Mouse (Mus musculus) liver, adult 2 months (tissue): Measurements from ENCODE around the gene Tmem254c. TPM values are rescaled to one million over a fixed set of nuclear protein-coding genes. Genes with fewer than 3 reads are reported as not detected.
"Not testable (repeated sequence)": the region's sequence is repeated elsewhere in the genome, so short reads cannot be mapped to it uniquely, and the experiment has no call there.

Source experiments
- DNase-seq: peaks from one replicate; pipeline ENCODE4 v3.0.0-alpha.2; 2011; ENCODE audit warnings: low read depth, low spot score; ENCODE audit errors: extremely low read depth
- H3K27ac ChIP-seq: fragments of 200-500 bp; replicated peaks from 2 replicates; pipeline ENCODE4 v1.5.1; 2012; ENCODE audit warnings: low read depth, mild to moderate bottlenecking, control low read depth, inconsistent platforms, low read length; ENCODE audit not compliant: insufficient read depth
- H3K27me3 ChIP-seq: fragments of 200-500 bp; 2 replicates; pipeline ENCODE4 v1.6.1; 2012; ENCODE audit warnings: mild to moderate bottlenecking, moderate library complexity, low read length, inconsistent platforms; ENCODE audit not compliant: control insufficient read depth, insufficient read depth
- H3K36me3 ChIP-seq: fragments of 200-500 bp; 2 replicates; pipeline ENCODE4 v1.6.1; 2012; ENCODE audit warnings: low read length, inconsistent platforms; ENCODE audit not compliant: control insufficient read depth, insufficient read depth
- H3K4me1 ChIP-seq: fragments of 200-500 bp; 2 replicates; pipeline ENCODE4 v1.6.1; 2011; ENCODE audit warnings: low read length; ENCODE audit not compliant: control insufficient read depth, insufficient read depth
- H3K4me3 ChIP-seq: fragments of 200-500 bp; 2 replicates; pipeline ENCODE4 v1.5.1; 2011; ENCODE audit warnings: low read depth, mild to moderate bottlenecking, control low read depth, low read length, moderate library complexity; ENCODE audit not compliant: insufficient read depth
- H3K79me2 ChIP-seq: fragments of 200-500 bp; 2 replicates; pipeline ENCODE4 v1.6.1; 2012; ENCODE audit warnings: inconsistent platforms, mild to moderate bottlenecking, low read length, moderate library complexity; ENCODE audit not compliant: control insufficient read depth, insufficient read depth
- H3K9ac ChIP-seq: fragments of 200-500 bp; 2 replicates; pipeline ENCODE4 v1.6.1; 2012; ENCODE audit warnings: low read depth, mild to moderate bottlenecking, control low read depth, inconsistent platforms, low read length
- WGBS: fragments of 180-500 bp; shearing (Covaris S2); methylation state at CpG from one replicate; pipeline ENCODE4 v1.1.7; 2018; 5-methylcytosine and 5-hydroxymethylcytosine counted together
- polyA plus RNA-seq: library from polyadenylated mRNA; depleted of rRNA; stranded (reverse); fragments of >200 nt; gene quantifications from 2 replicates; pipeline ENCODE4 v1.2.3, GENCODE M21; 2012
- total RNA-seq: library from RNA; depleted of rRNA; stranded (reverse); fragments of >200 nt; gene quantifications from 2 replicates; pipeline ENCODE4 v1.2.3, GENCODE M21; 2014

Gene Tmem254c
- total and polyA plus RNA-seq, 2 experiments: 34.0 to 150 TPM

DNA sequence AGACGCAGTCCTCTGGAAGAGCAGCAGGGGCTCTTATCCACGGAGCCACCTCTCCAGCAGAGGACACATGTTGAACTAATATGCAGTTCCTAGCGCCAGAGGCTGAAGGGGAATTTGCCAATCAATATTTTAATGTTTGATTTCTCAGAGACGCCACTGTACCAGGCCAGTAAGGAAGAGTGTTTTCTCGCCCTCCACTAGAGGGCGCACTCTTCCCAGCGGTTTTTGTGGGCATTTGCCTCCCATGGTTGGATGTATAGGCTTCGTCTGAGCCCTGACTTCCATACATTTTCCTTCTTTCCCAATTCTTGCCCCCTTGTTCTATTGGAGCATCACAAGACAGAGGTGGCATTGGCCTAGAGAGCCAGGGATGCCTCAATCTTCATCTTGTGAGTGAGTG is 20.1 kb downstream of the Tmem254c start:
- not testable (repeated sequence) for H3K79me2 ChIP-seq, DNase-seq, H3K27me3 ChIP-seq, H3K27ac ChIP-seq, H3K36me3 ChIP-seq, H3K4me3 ChIP-seq, H3K4me1 ChIP-seq, H3K9ac ChIP-seq
- WGBS: no CpG with 5 or more reads among the region's 8 CpGs

DNA sequence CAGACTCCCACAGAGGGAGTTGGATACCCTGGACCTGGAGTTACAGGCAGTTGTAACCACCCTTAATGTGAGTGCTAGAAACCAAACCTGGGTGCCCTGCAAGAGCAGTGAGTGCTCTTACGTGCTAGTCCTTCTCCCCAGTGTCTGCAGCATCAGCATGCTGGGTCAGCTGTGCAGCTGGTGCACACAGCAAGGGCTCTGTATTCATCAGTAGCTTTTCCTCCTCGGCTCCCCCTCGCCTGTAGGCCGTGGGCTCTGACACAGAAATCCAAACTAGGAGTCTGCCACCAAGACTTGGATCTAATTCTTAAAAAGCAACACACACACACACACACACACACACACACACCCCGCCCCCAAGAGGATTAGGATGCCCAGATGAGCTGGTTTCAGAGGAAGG is 22.1 kb downstream of the Tmem254c start:
- no CpG with 5 or more reads among the region's 5 CpGs for WGBS
- H3K79me2 ChIP-seq, H3K9ac ChIP-seq, H3K4me3 ChIP-seq, DNase-seq, H3K27me3 ChIP-seq, H3K36me3 ChIP-seq, H3K4me1 ChIP-seq, H3K27ac ChIP-seq: not testable (repeated sequence)

DNA sequence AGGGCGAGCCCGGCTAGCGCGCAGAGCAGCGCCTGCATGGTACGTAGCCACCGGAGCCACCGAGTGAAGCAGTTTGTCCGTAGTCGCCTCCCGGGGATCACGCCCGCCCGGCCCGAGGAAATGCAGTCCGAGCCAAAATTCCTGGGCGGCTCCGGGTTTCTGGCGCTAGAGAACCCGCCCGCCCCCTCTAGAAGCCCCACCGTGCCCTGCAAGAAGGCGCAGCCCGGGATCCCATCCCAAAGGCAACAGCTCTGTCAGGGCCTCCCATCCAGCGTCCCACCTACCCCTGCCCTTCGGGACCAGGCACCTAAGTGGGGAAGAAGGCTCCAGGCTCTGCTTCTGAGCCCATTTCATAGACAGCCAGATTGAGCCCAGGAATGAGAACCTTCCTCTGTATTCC is 24.5 kb downstream of the Tmem254c start, which contains the start of gene Gm9780:
Gene Gm9780 (minus strand): TSS at position 101 of the 400 bp plus-strand sequence.
- DNase-seq, H3K36me3 ChIP-seq, H3K27me3 ChIP-seq, H3K27ac ChIP-seq, H3K79me2 ChIP-seq, H3K4me3 ChIP-seq, H3K4me1 ChIP-seq, H3K9ac ChIP-seq: not testable (repeated sequence)
- WGBS: no CpG with 5 or more reads among the region's 26 CpGs

DNA sequence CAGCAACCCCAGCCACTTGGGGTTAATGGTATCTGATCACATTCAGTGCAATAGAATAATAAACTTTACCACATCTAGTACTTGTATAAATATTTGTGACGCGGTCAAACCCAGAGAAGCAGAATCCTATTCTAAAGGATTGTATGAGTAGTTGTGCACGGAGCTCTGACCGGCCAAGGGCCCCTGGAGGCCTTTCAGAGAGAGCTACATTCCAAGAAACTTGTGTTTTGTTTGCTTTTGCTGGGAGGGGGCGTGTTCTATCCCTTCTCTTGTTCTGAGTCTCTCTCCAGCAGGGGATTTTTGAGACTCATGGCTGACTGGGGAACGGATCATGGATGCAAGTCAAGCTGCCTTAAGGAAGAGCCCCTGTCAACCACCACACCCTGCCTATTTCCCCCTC is 31.7 kb downstream of the Tmem254c start:
- H3K4me1 ChIP-seq, H3K79me2 ChIP-seq, H3K9ac ChIP-seq, H3K27ac ChIP-seq, H3K4me3 ChIP-seq, DNase-seq, H3K27me3 ChIP-seq, H3K36me3 ChIP-seq: not testable (repeated sequence)
- no CpG with 5 or more reads among the region's 6 CpGs for WGBS

DNA sequence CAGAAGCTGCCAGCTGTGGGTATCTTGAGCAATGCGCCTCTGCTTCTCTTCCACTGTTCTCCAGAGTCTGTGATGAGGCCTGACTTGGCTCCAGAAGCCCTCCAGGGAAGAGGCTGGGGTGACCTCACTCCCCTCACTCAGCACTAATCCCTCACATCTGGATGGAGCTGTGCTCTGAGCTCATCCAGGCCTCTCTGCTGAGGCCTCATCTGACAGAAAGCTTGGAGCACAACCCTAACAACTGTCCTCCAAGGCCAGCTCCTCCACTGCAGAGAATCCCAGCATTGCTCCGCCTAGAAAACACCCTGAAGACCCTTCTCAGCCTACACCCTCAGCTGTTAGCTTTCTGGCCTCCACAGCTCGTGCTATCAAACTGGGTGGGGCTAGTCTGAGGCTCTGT is 32.8 kb downstream of the Tmem254c start:
- H3K4me3 ChIP-seq, H3K27me3 ChIP-seq, H3K79me2 ChIP-seq, H3K4me1 ChIP-seq, H3K9ac ChIP-seq, H3K27ac ChIP-seq, DNase-seq, H3K36me3 ChIP-seq: not testable (repeated sequence)
- WGBS: no CpG with 5 or more reads among the region's 3 CpGs

DNA sequence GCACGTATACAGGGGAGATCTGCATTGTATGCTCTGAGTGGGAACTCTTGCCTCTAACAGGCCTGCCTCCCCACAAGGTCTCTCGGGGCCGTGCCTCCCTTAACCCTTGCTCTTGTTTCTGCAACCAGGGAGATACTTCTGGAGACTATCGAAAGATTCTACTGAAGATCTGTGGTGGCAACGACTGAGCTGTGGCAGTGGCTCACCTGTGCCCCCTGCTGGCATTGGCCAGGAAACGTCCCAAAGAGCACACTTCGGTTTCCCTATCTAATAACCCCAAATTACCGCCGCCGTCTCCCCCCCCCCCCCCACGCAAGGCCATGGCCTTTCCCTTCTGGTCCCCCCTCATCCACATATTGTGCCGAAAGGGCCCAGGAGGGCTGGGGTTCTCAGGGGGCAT is 41.5 kb downstream of the Tmem254c start:
- WGBS: no CpG with 5 or more reads among the region's 12 CpGs
- H3K27me3 ChIP-seq, H3K79me2 ChIP-seq, H3K27ac ChIP-seq, DNase-seq, H3K9ac ChIP-seq, H3K4me1 ChIP-seq, H3K4me3 ChIP-seq, H3K36me3 ChIP-seq: not testable (repeated sequence)

DNA sequence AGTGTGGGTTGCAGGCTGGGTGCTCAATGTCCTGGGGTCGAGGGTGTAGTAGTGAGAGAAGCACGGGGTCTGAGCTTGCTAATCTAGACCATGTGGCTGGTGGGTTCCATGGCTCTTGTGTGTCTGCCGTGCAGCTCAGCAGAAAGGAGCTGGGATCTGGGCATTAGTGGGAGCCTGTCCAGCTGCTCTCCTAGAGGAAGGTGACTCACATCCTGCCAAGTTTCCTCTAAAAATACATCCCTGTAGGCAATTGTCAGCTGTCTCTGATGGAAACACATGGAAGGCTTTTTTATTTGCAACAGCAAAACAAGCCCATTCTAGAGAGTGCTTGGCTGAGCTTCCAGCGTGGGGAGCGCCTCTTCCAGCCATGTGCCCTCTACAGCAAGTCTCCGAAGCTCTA is 44.3 kb downstream of the Tmem254c start:
- WGBS: no CpG with 5 or more reads among the region's 6 CpGs

DNA sequence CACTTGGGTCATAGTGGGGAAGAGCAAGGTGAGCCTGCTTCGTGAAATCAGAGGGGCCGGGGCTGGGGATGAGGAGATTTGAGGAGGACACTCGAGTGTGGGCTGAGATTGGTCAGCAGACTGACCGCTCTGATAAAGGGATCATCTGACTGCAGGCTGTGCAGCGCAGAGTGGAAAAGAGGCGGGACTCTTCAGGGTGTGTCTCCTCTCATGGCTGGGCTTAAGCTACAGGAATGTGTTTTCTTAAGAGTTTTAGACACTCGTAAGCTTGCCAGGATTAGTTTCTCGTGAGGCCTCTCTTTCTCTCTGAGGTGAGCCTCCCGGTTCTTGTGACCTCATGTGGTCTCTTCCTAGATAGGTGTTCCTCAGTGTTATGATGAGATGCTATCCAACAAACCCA is 45.6 kb downstream of the Tmem254c start:
- H3K9ac ChIP-seq, H3K27me3 ChIP-seq, DNase-seq, H3K4me1 ChIP-seq, H3K36me3 ChIP-seq, H3K79me2 ChIP-seq, H3K27ac ChIP-seq, H3K4me3 ChIP-seq: not testable (repeated sequence)
- no CpG with 5 or more reads among the region's 9 CpGs for WGBS

More for the DNA sequence above, 44.3 kb downstream of the Tmem254c start:
- not testable (repeated sequence) for H3K9ac ChIP-seq, H3K79me2 ChIP-seq, H3K27me3 ChIP-seq, H3K36me3 ChIP-seq, H3K27ac ChIP-seq, H3K4me3 ChIP-seq, DNase-seq, H3K4me1 ChIP-seq

DNA sequence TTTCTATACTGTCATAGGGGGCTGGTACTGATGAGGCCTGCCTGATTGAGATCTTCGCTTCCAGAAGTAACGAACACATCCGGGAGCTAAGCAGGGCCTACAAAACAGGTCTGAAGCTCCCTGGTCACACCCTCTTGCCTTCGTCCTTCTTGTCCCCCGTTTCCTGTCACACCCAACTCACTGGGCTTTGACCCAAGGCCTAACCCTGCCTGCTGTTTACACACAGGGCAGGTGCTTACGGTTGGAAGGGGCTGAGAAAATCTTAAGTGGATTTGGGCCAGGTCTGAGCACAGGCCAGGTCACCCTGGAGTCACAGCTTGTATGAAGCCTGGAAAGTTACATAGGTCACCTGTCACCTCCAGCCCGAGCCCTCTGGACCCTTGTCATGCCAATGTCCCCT is 50.7 kb downstream of the Tmem254c start:
- not testable (repeated sequence) for DNase-seq, H3K4me1 ChIP-seq, H3K4me3 ChIP-seq, H3K27me3 ChIP-seq, H3K79me2 ChIP-seq, H3K27ac ChIP-seq, H3K36me3 ChIP-seq, H3K9ac ChIP-seq
- no CpG with 5 or more reads among the region's 7 CpGs for WGBS
